Comparison of ENCODE assay signal across 8 mouse cellular contexts in genomic region chr9:44268432-44268831, GRCm38 (mm10). TPM values are rescaled to one million over a fixed set of nuclear protein-coding genes. Genes with fewer than 3 reads are reported as not detected.
A peak's percentile ranks its signal among the peaks of the same experiment; 100 is the strongest.
DNase-seq lines count a peak whose midpoint lies in the region; ATAC-seq and TF ChIP-seq lines count a peak whose summit lies in the region.

Nlrx1 (minus strand) TSS chr9:44268599.

- H3K4me3 ChIP-seq in MEL (ENCODE audit: control insufficient read depth in 1 of 2, insufficient read depth in 1 of 2, low read depth in 2 of 2, low read length in 2 of 2) (peak within 1 kb of the TSS; percentile 66 to 77), myocyte (peak within 1 kb of the TSS; percentile 20)
- peak within 1 kb of the TSS; percentile 71 for H3K4me3 ChIP-seq in erythroblast, embryonic 14.5 days (replicated peaks)
- peak within 1 kb of the TSS; percentile 70 for H3K4me3 ChIP-seq in heart, embryonic 16.5 days (ENCODE audit: low read length)
- H3K4me3 ChIP-seq in limb, embryonic 15.5 days, result peak within 1 kb of the TSS; percentile 57

- no peaks in the 10 kb centered on the region for H3K9me3 ChIP-seq in MEL (replicated peaks; ENCODE audit: insufficient read depth, low read length)
- peaks cover 3% of the 10 kb centered on the region; the same call in 1 of the 2 replicates for H3K9me3 ChIP-seq in erythroblast, embryonic 14.5 days (ENCODE audit: control insufficient read depth, low read length)
- H3K9me3 ChIP-seq in heart, embryonic 16.5 days (replicated peaks; ENCODE audit: control insufficient read depth, low read length), result peaks cover 4% of the 10 kb centered on the region; the same call in 1 of the 2 replicates
- no peaks in the 10 kb centered on the region for H3K9me3 ChIP-seq in limb, embryonic 15.5 days

- TF ChIP-seq POLR2A in MEL (IDR thresholded peaks at IDR 0.05; ENCODE audit: control insufficient read depth in 1 of 2, insufficient read depth in 1 of 2, low read depth in 1 of 2, low read length in 2 of 2, poor library complexity in 1 of 2) (no peak), myocyte (IDR thresholded peaks at IDR 0.05; ENCODE audit: insufficient read length, low read depth) (no peak)

- no peaks in the 10 kb centered on the region for H3K27me3 ChIP-seq in MEL (ENCODE audit: control insufficient read depth in 1 of 2, insufficient read depth in 2 of 2, low read length in 2 of 2)
- H3K27me3 ChIP-seq in erythroblast, embryonic 14.5 days (ENCODE audit: control insufficient read depth), result 0 out of 2 replicates have a peak, but pooled peaks cover 3% of the 10 kb centered on the region
- no peaks in the 10 kb centered on the region for H3K27me3 ChIP-seq in heart, embryonic 16.5 days (ENCODE audit: control insufficient read depth, insufficient read depth, low read length)
- no peaks in the 10 kb centered on the region for H3K27me3 ChIP-seq in limb, embryonic 15.5 days
- no peaks in the 10 kb centered on the region for H3K27me3 ChIP-seq in myocyte (ENCODE audit: control insufficient read depth, insufficient read depth, insufficient read length)

- peaks cover 0 to 8% of the 10 kb centered on the region in 2 experiments; a peak in 1 of 4 replicates for H3K4me1 ChIP-seq in MEL (ENCODE audit: control insufficient read depth in 1 of 2, insufficient read depth in 2 of 2, low read length in 2 of 2)
- peaks cover 25% of the 10 kb centered on the region for H3K4me1 ChIP-seq in erythroblast, embryonic 14.5 days (ENCODE audit: control insufficient read depth)
- H3K4me1 ChIP-seq in heart, embryonic 16.5 days (ENCODE audit: control insufficient read depth, insufficient read depth, low read length), result peaks cover 9% of the 10 kb centered on the region
- peaks cover 20% of the 10 kb centered on the region for H3K4me1 ChIP-seq in limb, embryonic 15.5 days

- TF ChIP-seq RAD21 in MEL (IDR thresholded peaks at IDR 0.05; ENCODE audit: low read depth, low read length), result peak; percentile 32

- DNase-seq in 3T3-L1 (ENCODE audit: low read depth, low spot score) (peak; percentile 10), MEL (ENCODE audit: low read depth, low spot score) (peak; percentile 73)
- DNase-seq in urinary bladder, postnatal 25 days (ENCODE audit: low spot score), result no peak
- no peak for DNase-seq in right cerebral cortex, postnatal 25 days

- no peak for ATAC-seq in heart, embryonic 16.5 days (replicated peaks; ENCODE audit: extremely low read depth, insufficient read depth, low FRiP score)
- ATAC-seq in limb, embryonic 15.5 days (ENCODE audit: insufficient number of reproducible peaks, low FRiP score, low TSS enrichment, low read depth), result no peak

- peak within 1 kb of the TSS; percentile 93 for H3ac ChIP-seq in myocyte (ENCODE audit: control insufficient read depth, insufficient read length)

- H3K79me2 ChIP-seq in MEL (ENCODE audit: control insufficient read depth, insufficient read depth, low read length, poor library complexity) (no peaks in the 10 kb centered on the region; the same call in 1 of the 2 replicates), myocyte (ENCODE audit: control insufficient read depth, insufficient read depth) (no peaks in the 10 kb centered on the region)

- H3K9ac ChIP-seq in MEL (ENCODE audit: control insufficient read depth, low read depth, low read length, poor library complexity, severe bottlenecking), result peak within 1 kb of the TSS; percentile 87
- peak within 1 kb of the TSS; percentile 98 for H3K9ac ChIP-seq in heart, embryonic 16.5 days (ENCODE audit: low read length)
- H3K9ac ChIP-seq in limb, embryonic 15.5 days, result peak within 1 kb of the TSS; percentile 90

- peaks cover 0 to 6% of the 10 kb centered on the region in 2 experiments; a peak in 1 of 4 replicates for H3K36me3 ChIP-seq in MEL (ENCODE audit: control insufficient read depth in 1 of 2, insufficient read depth in 2 of 2, low read length in 2 of 2)
- peaks cover 31% of the 10 kb centered on the region for H3K36me3 ChIP-seq in erythroblast, embryonic 14.5 days (ENCODE audit: control insufficient read depth)
- H3K36me3 ChIP-seq in heart, embryonic 16.5 days (ENCODE audit: control insufficient read depth, insufficient read depth), result no peaks in the 10 kb centered on the region
- peaks cover 17% of the 10 kb centered on the region for H3K36me3 ChIP-seq in limb, embryonic 15.5 days
- no peaks in the 10 kb centered on the region for H3K36me3 ChIP-seq in myocyte (ENCODE audit: control insufficient read depth, insufficient read depth)

- 0 out of 6 replicates have a peak, but pooled peaks of 1 of the 3 experiments have one; percentile 12 for TF ChIP-seq CTCF in MEL (IDR thresholded peaks at IDR 0.05 in 2 of 3, conservative IDR thresholded peaks at IDR 0.05 in 1 of 3; ENCODE audit: control insufficient read depth in 1 of 3, insufficient read depth in 1 of 3, low read depth in 2 of 3, low read length in 3 of 3, poor library complexity in 1 of 3, severe bottlenecking in 1 of 3)

- peak within 1 kb of the TSS; percentile 75 for H3K27ac ChIP-seq in MEL (ENCODE audit: control insufficient read depth, low read depth, low read length)
- peak within 1 kb of the TSS; percentile 87 for H3K27ac ChIP-seq in heart, embryonic 16.5 days (ENCODE audit: low read length)
- H3K27ac ChIP-seq in limb, embryonic 15.5 days, result peak within 1 kb of the TSS; percentile 94

- peak within 1 kb of the TSS; percentile 94 for H3K4me2 ChIP-seq in heart, embryonic 16.5 days (ENCODE audit: low read depth, low read length)
- H3K4me2 ChIP-seq in limb, embryonic 15.5 days, result peak within 1 kb of the TSS; percentile 84
- peak within 1 kb of the TSS; percentile 66 for H3K4me2 ChIP-seq in myocyte (ENCODE audit: low read depth)

- WGBS in heart, embryonic 16.5 days, result 65% methylated on average over 6 of the region's 6 CpGs
- WGBS in limb, embryonic 15.5 days, result 70% methylated on average over 6 of the region's 6 CpGs

- no peak for TF ChIP-seq EP300 in MEL (IDR thresholded peaks at IDR 0.05; ENCODE audit: low read depth in 1 of 2, low read length in 2 of 2)

TF ChIP-seq in MEL, 35 proteins besides CTCF, POLR2A, EP300 and RAD21:
- TF ChIP-seq ELF1 (IDR thresholded peaks at IDR 0.05; ENCODE audit: low read depth, low read length) (peak; percentile 50; the same call in 1 of the 2 replicates), E2F4 (IDR thresholded peaks at IDR 0.05; ENCODE audit: borderline replicate concordance, low read depth, low read length) (no peak), POLR2AphosphoS5 (IDR thresholded peaks at IDR 0.05; ENCODE audit: borderline replicate concordance, low read depth, low read length) (no peak), HCFC1 (IDR thresholded peaks at IDR 0.05; ENCODE audit: low read depth, low read length) (no peak), MXI1 (IDR thresholded peaks at IDR 0.05; ENCODE audit: low read depth, low read length) (peak; percentile 37), TAL1 (IDR thresholded peaks at IDR 0.05; ENCODE audit: low read length) (no peak)

TF ChIP-seq in myocyte, 11 proteins besides CTCF, POLR2A, EP300 and RAD21:
- TF ChIP-seq USF1 (IDR thresholded peaks at IDR 0.05; ENCODE audit: low read depth) (no peak), E2F4 (IDR thresholded peaks at IDR 0.05; ENCODE audit: insufficient read depth) (no peak), POLR2AphosphoS2 (IDR thresholded peaks at IDR 0.05; ENCODE audit: insufficient read length, low read depth) (no peak)

RNA-seq across cellular contexts. Expression of gene Nlrx1, which starts in this region (rescaled TPM):
- 1.2 and 1.5 TPM in 2 replicates for total RNA-seq in MEL (2012; rRNA removed)
- polyA plus RNA-seq in MEL (2012; ENCODE audit: insufficient read depth in 1 of 2, insufficient read length in 2 of 2, low read depth in 1 of 2, low replicate concordance in 2 of 2, missing spikeins in 1 of 2) (1 to 10 TPM in 1 of 2 experiments, not detected in 1; 7.0 TPM), myocyte (2012; fragmentation: generic; extraction: Trizol) (7.2 TPM)
- 0.07 TPM in 1 of 2 replicates, not detected in the other for polyA plus RNA-seq in erythroblast, embryonic 14.5 days (2012)
- polyA plus RNA-seq in heart, embryonic 16.5 days (2015; fragmentation: Nextera tagmentation; extraction: Ambion mirVana), result 7.3 and 7.9 TPM in 2 replicates
- 12.5 and 12.7 TPM in 2 replicates for polyA plus RNA-seq in limb, embryonic 15.5 days (2015; fragmentation: Nextera tagmentation; extraction: Ambion mirVana)

Comparison
In these comparisons a context has a peak if more than half of its experiments do, and no peak if none do; other contexts are left out.
1. DNase-seq: peak in 3T3-L1 (single experiment) and MEL (single experiment); none in urinary bladder, postnatal 25 days (single experiment) and right cerebral cortex, postnatal 25 days (single experiment).
2. H3K4me3 ChIP-seq: peak in every context shown above with its lines; median percentile 72 in MEL; 71 in erythroblast, embryonic 14.5 days; 70 in heart, embryonic 16.5 days; 57 in limb, embryonic 15.5 days; 20 in myocyte.
3. Peak in every context shown above with its lines, with median percentiles within 50 percentile points of each other: H3K27ac ChIP-seq, H3K9ac ChIP-seq and H3K4me2 ChIP-seq.